Mouse (Mus musculus) cerebral cortex, adult 2 months (tissue): Measurements from ENCODE around the gene Dnah1.

Experiments
- WGBS: fragments of 180-500 bp; shearing (Covaris S2); methylation state at CpG from one replicate; pipeline ENCODE4 v1.1.7; 2018; 5-methylcytosine and 5-hydroxymethylcytosine counted together

Dnah1 gene

GRCm38 (mm10) chr14:31233070-31233995, 90.4 kb downstream of the Dnah1 start:
- WGBS = 83% methylated on average over 14 of the region's 14 CpGs

- WGBS = 79% methylated on average over 13 of the region's 13 CpGs
Measured at GRCm38 (mm10) chr14:31232404-31233069, 91.2 kb downstream of the Dnah1 start.

GRCm38 (mm10) chr14:31230442-31230841, 93.3 kb downstream of the Dnah1 start:
- 77% methylated on average over 8 of the region's 8 CpGs for WGBS

- WGBS = 79% methylated on average over 6 of the region's 6 CpGs
Measured at GRCm38 (mm10) chr14:31228234-31228633, 95.5 kb downstream of the Dnah1 start.

- 48% methylated on average over 4 of the region's 4 CpGs for whole genome bisulfite sequencing
Measured at GRCm38 (mm10) chr14:31226978-31227377, 96.7 kb downstream of the Dnah1 start.

- WGBS = 33% methylated on average over 11 of the region's 11 CpGs
Measured at GRCm38 (mm10) chr14:31217666-31218065, 106.0 kb downstream of the Dnah1 start, which contains the start of gene Sema3g. TSS of gene Sema3g (plus strand) at chr14:31217860.

GRCm38 (mm10) chr14:31216846-31217245, 106.8 kb downstream of the Dnah1 start, which contains the start of gene Nisch:
TSS of gene Nisch (minus strand) at chr14:31216946.
- WGBS = 77% methylated on average over 2 of the region's 2 CpGs

GRCm38 (mm10) chr14:31215157-31216002, 108.3 kb downstream of the Dnah1 start:
- WGBS = 38% methylated on average over 15 of the region's 15 CpGs

GRCm38 (mm10) chr14:31214684-31215083, 109.0 kb downstream of the Dnah1 start:
- 80% methylated on average over 3 of the region's 3 CpGs for WGBS

GRCm38 (mm10) chr14:31213868-31214267, 109.8 kb downstream of the Dnah1 start:
- WGBS = 80% methylated on average over 8 of the region's 8 CpGs

GRCm38 (mm10) chr14:31212499-31212898, 111.2 kb downstream of the Dnah1 start:
- WGBS = 91% methylated on average over 3 of the region's 3 CpGs

- WGBS = 95% methylated on average over 6 of the region's 6 CpGs
Measured at GRCm38 (mm10) chr14:31211854-31212253, 111.8 kb downstream of the Dnah1 start.
